Comparison of ENCODE assay signal across 8 mouse cellular contexts in the genomic region with DNA sequence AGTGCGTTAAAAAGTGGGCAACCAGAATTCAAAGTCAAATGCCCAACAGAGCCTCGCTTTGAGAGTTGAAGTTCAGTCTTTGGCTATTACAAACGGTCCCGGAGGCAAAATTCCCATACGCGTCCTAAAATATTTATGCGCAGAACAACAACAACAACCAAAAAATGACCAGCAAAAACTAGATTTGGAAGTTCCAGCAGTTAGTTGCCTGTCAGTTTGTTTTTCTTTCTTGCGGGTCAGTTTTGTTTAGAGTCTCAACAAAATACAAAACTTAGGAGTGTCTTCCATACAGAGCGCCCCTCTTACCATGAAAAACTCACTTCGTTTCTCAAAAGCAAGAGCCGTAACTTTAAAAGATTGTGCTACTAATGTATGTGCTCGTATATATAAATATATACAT.
A peak's percentile ranks its signal among the peaks of the same experiment; 100 is the strongest.
DNase-seq lines count a peak whose midpoint lies in the region; ATAC-seq and TF ChIP-seq lines count a peak whose summit lies in the region.

No protein-coding gene starts in this region.

- H3K27me3 ChIP-seq in midbrain, embryonic 10.5 days (ENCODE audit: low read depth, poor library complexity, severe bottlenecking), result peaks cover 100% of the 10 kb centered on the region
- peaks cover 96% of the 10 kb centered on the region for H3K27me3 ChIP-seq in midbrain, embryonic 14.5 days (ENCODE audit: control insufficient read depth, insufficient read depth, low read length)
- peaks cover 50% of the 10 kb centered on the region for H3K27me3 ChIP-seq in intestine, postnatal 0 days (replicated peaks; ENCODE audit: control insufficient read depth, insufficient read depth, low read length)
- H3K27me3 ChIP-seq in stomach, embryonic 14.5 days (ENCODE audit: control insufficient read depth, insufficient read depth, low read length), result peaks cover 13% of the 10 kb centered on the region

- H3K4me2 ChIP-seq in midbrain, embryonic 14.5 days (ENCODE audit: low read length), result no peak overlapping the region; the same call in 1 of the 2 replicates
- H3K4me2 ChIP-seq in intestine, postnatal 0 days (replicated peaks; ENCODE audit: low read depth), result peak overlapping the region; percentile 57
- H3K4me2 ChIP-seq in stomach, embryonic 14.5 days (replicated peaks; ENCODE audit: low read depth, low read length), result peak overlapping the region; percentile 94

- no peak overlapping the region for H3K9ac ChIP-seq in midbrain, embryonic 14.5 days (replicated peaks; ENCODE audit: low read length)
- peak overlapping the region; percentile 8; the same call in 1 of the 2 replicates for H3K9ac ChIP-seq in intestine, postnatal 0 days (ENCODE audit: low read depth, low read length)
- H3K9ac ChIP-seq in stomach, embryonic 14.5 days (replicated peaks; ENCODE audit: low read depth, low read length), result no peak overlapping the region

- no peak for DNase-seq in gastrocnemius, adult 2 months
- DNase-seq in gastrocnemius, postnatal 36 days, result no peak
- no peak for DNase-seq in midbrain, embryonic 10.5 days (ENCODE audit: low spot score)
- no peak for DNase-seq in midbrain, embryonic 14.5 days
- DNase-seq in ovary, postnatal 36 days (ENCODE audit: low spot score), result no peak
- no peak for DNase-seq in urinary bladder, postnatal 14 days (ENCODE audit: low spot score)

- H3K4me3 ChIP-seq in gastrocnemius, adult 2 months, result peak overlapping the region; percentile 86
- peak overlapping the region; percentile 46 for H3K4me3 ChIP-seq in midbrain, embryonic 10.5 days
- H3K4me3 ChIP-seq in midbrain, embryonic 14.5 days (replicated peaks; ENCODE audit: low read depth, low read length), result no peak overlapping the region
- peak overlapping the region; percentile 56 for H3K4me3 ChIP-seq in intestine, postnatal 0 days (ENCODE audit: low read depth, low read length)
- peak overlapping the region; percentile 49 for H3K4me3 ChIP-seq in stomach, embryonic 14.5 days (ENCODE audit: low read depth, low read length)

- intact Hi-C loops in gastrocnemius, adult 2 months (cut with DNase I), result loop anchor here (5.0 to 10.0 kb wide), 2 partner anchors 256 to 849 kb away; no protein-coding TSS in a partner anchor
- intact Hi-C loops in gastrocnemius, postnatal 36 days (cut with DNase I), result loop anchor here (2.0 to 5.0 kb wide), 5 partner anchors 89 to 756 kb away; no protein-coding TSS in a partner anchor

- 10% methylated on average over 12 of the region's 12 CpGs for WGBS in midbrain, embryonic 10.5 days
- 8% methylated on average over 12 of the region's 12 CpGs for WGBS in midbrain, embryonic 14.5 days
- 10% methylated on average over 12 of the region's 12 CpGs for WGBS in intestine, postnatal 0 days
- 6% methylated on average over 12 of the region's 12 CpGs for WGBS in stomach, embryonic 14.5 days

- no peaks in the 10 kb centered on the region for H3K9me3 ChIP-seq in midbrain, embryonic 10.5 days (replicated peaks)
- H3K9me3 ChIP-seq in midbrain, embryonic 14.5 days (ENCODE audit: control insufficient read depth, low read length), result no peaks in the 10 kb centered on the region
- H3K9me3 ChIP-seq in intestine, postnatal 0 days (ENCODE audit: control insufficient read depth), result no peaks in the 10 kb centered on the region
- no peaks in the 10 kb centered on the region for H3K9me3 ChIP-seq in stomach, embryonic 14.5 days (ENCODE audit: control insufficient read depth, low read depth, low read length)

- H3K4me1 ChIP-seq in midbrain, embryonic 10.5 days, result peaks cover 51% of the 10 kb centered on the region
- peaks cover 23% of the 10 kb centered on the region for H3K4me1 ChIP-seq in midbrain, embryonic 14.5 days (ENCODE audit: control insufficient read depth, insufficient read depth, low read length)
- peaks cover 11% of the 10 kb centered on the region; the same call in 1 of the 2 replicates for H3K4me1 ChIP-seq in intestine, postnatal 0 days (replicated peaks; ENCODE audit: control insufficient read depth, insufficient read depth, low read length)
- 0 out of 2 replicates have a peak, but pooled peaks cover 4% of the 10 kb centered on the region for H3K4me1 ChIP-seq in stomach, embryonic 14.5 days (ENCODE audit: control insufficient read depth, insufficient read depth, low read length)

- no peaks in the 10 kb centered on the region for H3K36me3 ChIP-seq in midbrain, embryonic 10.5 days
- H3K36me3 ChIP-seq in midbrain, embryonic 14.5 days (ENCODE audit: control insufficient read depth, insufficient read depth, low read length), result no peaks in the 10 kb centered on the region
- H3K36me3 ChIP-seq in intestine, postnatal 0 days (ENCODE audit: control insufficient read depth, insufficient read depth), result no peaks in the 10 kb centered on the region
- no peaks in the 10 kb centered on the region for H3K36me3 ChIP-seq in stomach, embryonic 14.5 days (ENCODE audit: control insufficient read depth, insufficient read depth, low read length)

- peak overlapping the region; percentile 85 for H3K27ac ChIP-seq in gastrocnemius, adult 2 months
- no peak overlapping the region for H3K27ac ChIP-seq in midbrain, embryonic 10.5 days (replicated peaks)
- H3K27ac ChIP-seq in midbrain, embryonic 14.5 days (replicated peaks; ENCODE audit: low read depth, low read length), result no peak overlapping the region
- H3K27ac ChIP-seq in intestine, postnatal 0 days (ENCODE audit: low read depth, low read length), result no peak overlapping the region
- no peak overlapping the region for H3K27ac ChIP-seq in stomach, embryonic 14.5 days (ENCODE audit: low read length)

- ATAC-seq in midbrain, embryonic 14.5 days (ENCODE audit: low FRiP score, low TSS enrichment), result no peak
- ATAC-seq in intestine, postnatal 0 days, result no peak
- no peak for ATAC-seq in stomach, embryonic 14.5 days (ENCODE audit: insufficient number of reproducible peaks, insufficient read depth, low FRiP score, low read depth)

- no peak for TF ChIP-seq CTCF in gastrocnemius, adult 2 months (IDR thresholded peaks at IDR 0.05)
- TF ChIP-seq CTCF in intestine, postnatal 0 days (IDR thresholded peaks at IDR 0.05; ENCODE audit: low read depth), result no peak
